Mouse (Mus musculus) forebrain, embryonic 15.5 days (tissue): ENCODE results near the gene Papola. TPM values are rescaled to one million over a fixed set of nuclear protein-coding genes. Genes with fewer than 3 reads are reported as not detected.

ENCODE experiments used
- ATAC-seq: fragments of 200-750 bp; cut with Nextera tagmentation; replicated peaks from 2 replicates; pipeline ENCODE4 v1.8.0; 2017; ENCODE audit warnings: mild to moderate bottlenecking, moderate TSS enrichment, moderate library complexity
- H3K27ac ChIP-seq: fragments of 300-500 bp; sonication (generic); replicated peaks from 2 replicates; pipeline ENCODE4 v1.5.1; 2015; ENCODE audit warnings: mild to moderate bottlenecking, inconsistent platforms
- H3K27me3 ChIP-seq: fragments of 300-500 bp; sonication (generic); 2 replicates; pipeline ENCODE4 v1.6.1; 2015; ENCODE audit warnings: inconsistent platforms
- H3K36me3 ChIP-seq: fragments of 300-500 bp; sonication (generic); 2 replicates; pipeline ENCODE4 v1.6.1; 2015; ENCODE audit warnings: mild to moderate bottlenecking, inconsistent platforms
- H3K4me1 ChIP-seq: fragments of 300-500 bp; sonication (generic); 2 replicates; pipeline ENCODE4 v1.6.1; 2015; ENCODE audit warnings: inconsistent platforms
- H3K4me2 ChIP-seq: fragments of 300-500 bp; sonication (generic); replicated peaks from 2 replicates; pipeline ENCODE4 v1.6.1; 2015; ENCODE audit warnings: mild to moderate bottlenecking, inconsistent platforms
- H3K4me3 ChIP-seq: fragments of 300-500 bp; sonication (generic); 2 replicates; pipeline ENCODE4 v1.5.1; 2015; ENCODE audit warnings: mild to moderate bottlenecking, inconsistent platforms
- H3K9ac ChIP-seq: fragments of 300-500 bp; sonication (generic); replicated peaks from 2 replicates; pipeline ENCODE4 v1.6.1; 2015; ENCODE audit warnings: mild to moderate bottlenecking, inconsistent platforms
- H3K9me3 ChIP-seq: fragments of 300-500 bp; sonication (generic); 2 replicates; pipeline ENCODE4 v1.6.1; 2016; ENCODE audit warnings: inconsistent platforms
- WGBS: fragments of 180-500 bp; shearing (Covaris S2); methylation state at CpG from one replicate; pipeline ENCODE4 v1.1.7; 2015; ENCODE audit warnings: mixed read lengths; 5-methylcytosine and 5-hydroxymethylcytosine counted together
- polyA plus RNA-seq: library from polyadenylated mRNA; unstranded; fragments of >200 nt; fragmentation: Nextera tagmentation; extraction: Ambion mirVana; gene quantifications from 2 replicates; pipeline ENCODE4 v1.2.1, GENCODE M21; 2015

Gene Papola
- polyA plus RNA-seq, result 211 and 220 TPM in 2 replicates

GRCm38 (mm10) chr12:105784196-105784999 is at the start of gene Papola:
Gene Papola, plus strand, starts transcription at chr12:105784694.
- Histone ChIP-seq H3K4me3 (peak within 1 kb of the TSS; percentile 86), H3K9ac (peak within 1 kb of the TSS; percentile 84), H3K4me1 (peaks cover 23% of the 10 kb centered on the region), H3K27me3 (no peaks in the 10 kb centered on the region), H3K9me3 (no peaks in the 10 kb centered on the region), H3K27ac (peak within 1 kb of the TSS; percentile 96), H3K36me3 (no peaks in the 10 kb centered on the region), H3K4me2 (peak within 1 kb of the TSS; percentile 73)
- peak; percentile 98 for ATAC-seq
- WGBS, result under 1% methylated on average over 65 of the region's 85 CpGs

- Histone ChIP-seq H3K9me3 (no peaks in the 10 kb centered on the region), H3K4me3 (no peak overlapping the region), H3K4me1 (no peaks in the 10 kb centered on the region), H3K9ac (no peak overlapping the region), H3K27ac (no peak overlapping the region), H3K36me3 (no peaks in the 10 kb centered on the region), H3K4me2 (no peak overlapping the region), H3K27me3 (no peaks in the 10 kb centered on the region)
- ATAC-seq, result no peak
- 76% methylated on average over 7 of the region's 7 CpGs for WGBS
Measured at GRCm38 (mm10) chr12:105735226-105735888, 49.1 kb upstream of the Papola start.

GRCm38 (mm10) chr12:105735889-105736251 is 48.6 kb upstream of the Papola start:
- ATAC-seq, result no peak
- no peaks in the 10 kb centered on the region for H3K36me3 ChIP-seq
- no peak overlapping the region for H3K27ac ChIP-seq
- 96% methylated on average over 6 of the region's 6 CpGs for WGBS
- no peak overlapping the region for H3K4me3 ChIP-seq
- H3K4me2 ChIP-seq, result no peak overlapping the region
- H3K9me3 ChIP-seq, result no peaks in the 10 kb centered on the region
- no peaks in the 10 kb centered on the region for H3K4me1 ChIP-seq
- no peak overlapping the region for H3K9ac ChIP-seq
- H3K27me3 ChIP-seq, result no peaks in the 10 kb centered on the region

GRCm38 (mm10) chr12:105738316-105739096 is 46.0 kb upstream of the Papola start:
- H3K27ac ChIP-seq, result no peak overlapping the region
- WGBS, result 87% methylated on average over 15 of the region's 15 CpGs

GRCm38 (mm10) chr12:105739656-105740055 is 44.8 kb upstream of the Papola start:
- no peaks in the 10 kb centered on the region for H3K9me3 ChIP-seq
- H3K4me3 ChIP-seq, result no peak overlapping the region
- 92% methylated on average over 8 of the region's 8 CpGs for WGBS
- H3K36me3 ChIP-seq, result no peaks in the 10 kb centered on the region
- H3K27me3 ChIP-seq, result no peaks in the 10 kb centered on the region
- no peak overlapping the region for H3K9ac ChIP-seq
- no peak overlapping the region for H3K4me2 ChIP-seq
- no peak overlapping the region for H3K27ac ChIP-seq
- H3K4me1 ChIP-seq, result no peaks in the 10 kb centered on the region
- no peak for ATAC-seq

More at GRCm38 (mm10) chr12:105738316-105739096, 46.0 kb upstream of the Papola start:
- no peaks in the 10 kb centered on the region for H3K9me3 ChIP-seq
- H3K4me1 ChIP-seq, result no peaks in the 10 kb centered on the region
- H3K4me2 ChIP-seq, result no peak overlapping the region
- ATAC-seq, result no peak
- H3K27me3 ChIP-seq, result no peaks in the 10 kb centered on the region
- H3K4me3 ChIP-seq, result no peak overlapping the region
- no peaks in the 10 kb centered on the region for H3K36me3 ChIP-seq
- H3K9ac ChIP-seq, result no peak overlapping the region

- Histone ChIP-seq H3K4me1 (no peaks in the 10 kb centered on the region), H3K36me3 (no peaks in the 10 kb centered on the region), H3K27me3 (no peaks in the 10 kb centered on the region), H3K9me3 (no peaks in the 10 kb centered on the region), H3K4me3 (no peak overlapping the region), H3K27ac (no peak overlapping the region), H3K9ac (no peak overlapping the region), H3K4me2 (no peak overlapping the region)
- ATAC-seq, result no peak
- WGBS, result 85% methylated on average over 5 of the region's 5 CpGs
Measured at GRCm38 (mm10) chr12:105748114-105748513, 36.4 kb upstream of the Papola start.

GRCm38 (mm10) chr12:105753813-105754212 is 30.7 kb upstream of the Papola start:
- WGBS, result 90% methylated on average over 10 of the region's 10 CpGs
- no peaks in the 10 kb centered on the region for H3K36me3 ChIP-seq
- no peaks in the 10 kb centered on the region for H3K9me3 ChIP-seq
- H3K27ac ChIP-seq, result no peak overlapping the region
- ATAC-seq, result no peak
- H3K9ac ChIP-seq, result no peak overlapping the region
- no peaks in the 10 kb centered on the region for H3K27me3 ChIP-seq
- H3K4me1 ChIP-seq, result no peaks in the 10 kb centered on the region
- no peak overlapping the region for H3K4me3 ChIP-seq
- no peak overlapping the region for H3K4me2 ChIP-seq

- 57% methylated on average over 15 of the region's 15 CpGs for WGBS
- ATAC-seq, result no peak
- H3K36me3 ChIP-seq, result no peaks in the 10 kb centered on the region
Measured at GRCm38 (mm10) chr12:105757816-105758497, 26.5 kb upstream of the Papola start.

GRCm38 (mm10) chr12:105758911-105759310 is 25.6 kb upstream of the Papola start:
- H3K27me3 ChIP-seq, result no peaks in the 10 kb centered on the region
- H3K4me2 ChIP-seq, result no peak overlapping the region
- no peaks in the 10 kb centered on the region for H3K9me3 ChIP-seq
- no peaks in the 10 kb centered on the region for H3K4me1 ChIP-seq
- no peaks in the 10 kb centered on the region for H3K36me3 ChIP-seq
- 78% methylated on average over 2 of the region's 2 CpGs for WGBS
- no peak overlapping the region for H3K4me3 ChIP-seq
- H3K9ac ChIP-seq, result no peak overlapping the region
- no peak for ATAC-seq
- no peak overlapping the region for H3K27ac ChIP-seq

More at GRCm38 (mm10) chr12:105757816-105758497, 26.5 kb upstream of the Papola start:
- no peak overlapping the region for H3K4me3 ChIP-seq
- H3K9me3 ChIP-seq, result no peaks in the 10 kb centered on the region
- no peak overlapping the region for H3K9ac ChIP-seq
- H3K27me3 ChIP-seq, result no peaks in the 10 kb centered on the region
- H3K4me1 ChIP-seq, result no peaks in the 10 kb centered on the region
- no peak overlapping the region for H3K27ac ChIP-seq
- no peak overlapping the region for H3K4me2 ChIP-seq

- Histone ChIP-seq H3K4me1 (no peaks in the 10 kb centered on the region), H3K27ac (no peak overlapping the region), H3K36me3 (no peaks in the 10 kb centered on the region), H3K4me2 (no peak overlapping the region), H3K4me3 (no peak overlapping the region), H3K9ac (no peak overlapping the region), H3K27me3 (no peaks in the 10 kb centered on the region), H3K9me3 (no peaks in the 10 kb centered on the region)
- no peak for ATAC-seq
- 74% methylated on average over 10 of the region's 10 CpGs for WGBS
Measured at GRCm38 (mm10) chr12:105759849-105760478, 24.5 kb upstream of the Papola start.

- no peak overlapping the region for H3K4me3 ChIP-seq
- WGBS, result 81% methylated on average over 11 of the region's 11 CpGs
- H3K27me3 ChIP-seq, result no peaks in the 10 kb centered on the region
- no peaks in the 10 kb centered on the region for H3K9me3 ChIP-seq
- no peak overlapping the region for H3K4me2 ChIP-seq
- H3K9ac ChIP-seq, result no peak overlapping the region
- no peaks in the 10 kb centered on the region for H3K36me3 ChIP-seq
- no peaks in the 10 kb centered on the region for H3K4me1 ChIP-seq
- ATAC-seq, result no peak
- no peak overlapping the region for H3K27ac ChIP-seq
Measured at GRCm38 (mm10) chr12:105761171-105761570, 23.3 kb upstream of the Papola start.
